Mouse (Mus musculus) cerebellum, postnatal 25 days (tissue): ENCODE data around the gene Gm49337.
A peak's percentile ranks its signal among the peaks of the same experiment; 100 is the strongest.

Experiments
- DNase-seq, 2 experiments: peaks; one replicate each; pipeline ENCODE4 v3.0.0; 2021; ENCODE audit warnings: mixed read lengths in 2 of 2

The Gm49337 gene

GRCm38 (mm10) chr4:116164759-116165554 is 8.2 kb upstream of the Gm49337 start:
- DNase-seq = no peak

- no peak for DNase-seq
Measured at GRCm38 (mm10) chr4:116165708-116166407, 7.3 kb upstream of the Gm49337 start.

- DNase-seq = peak; percentile 61 to 75
Measured at GRCm38 (mm10) chr4:116167404-116167803, 5.8 kb upstream of the Gm49337 start, which contains the start of gene Tspan1. Gene Tspan1 (minus strand): TSS chr4:116167601.

GRCm38 (mm10) chr4:116168617-116169352 is 4.4 kb upstream of the Gm49337 start:
- peak; percentile 86 to 94 for DNase-seq

- DNase-seq = no peak
Measured at GRCm38 (mm10) chr4:116169353-116169672, 3.9 kb upstream of the Gm49337 start.

- peak in 1 of 2 experiments; percentile 40 for DNase-seq
Measured at GRCm38 (mm10) chr4:116173752-116174151, 568 bp downstream of the Gm49337 start.

- DNase-seq = peak; percentile 79 to 84
Measured at GRCm38 (mm10) chr4:116174466-116175116, 1.4 kb downstream of the Gm49337 start.

- no peak for DNase-seq
Measured at GRCm38 (mm10) chr4:116175136-116175535, 2.0 kb downstream of the Gm49337 start.

- DNase-seq = peak; percentile 78 to 85
Measured at GRCm38 (mm10) chr4:116175711-116176542, 2.7 kb downstream of the Gm49337 start.

GRCm38 (mm10) chr4:116176543-116176988 is 3.4 kb downstream of the Gm49337 start:
- DNase-seq = peak; percentile 99

GRCm38 (mm10) chr4:116177140-116177539 is 4.0 kb downstream of the Gm49337 start:
- DNase-seq = peak; percentile 74 to 76

- no peak for DNase-seq
Measured at GRCm38 (mm10) chr4:116182079-116182478, 8.9 kb downstream of the Gm49337 start.

- peak; percentile 83 to 85 for DNase-seq
Measured at GRCm38 (mm10) chr4:116182745-116183144, 9.6 kb downstream of the Gm49337 start.

- peak; percentile 37 to 50 for DNase-seq
Measured at GRCm38 (mm10) chr4:116185083-116185482, 11.9 kb downstream of the Gm49337 start.

GRCm38 (mm10) chr4:116192286-116192835 is 19.2 kb downstream of the Gm49337 start:
- DNase-seq = no peak

- DNase-seq = no peak
Measured at GRCm38 (mm10) chr4:116193583-116194383, 20.6 kb downstream of the Gm49337 start.

- DNase-seq = peak; percentile 45 to 59
Measured at GRCm38 (mm10) chr4:116198422-116198821, 25.2 kb downstream of the Gm49337 start.

GRCm38 (mm10) chr4:116204422-116204821 is 31.2 kb downstream of the Gm49337 start:
- DNase-seq = no peak

- DNase-seq = no peak
Measured at GRCm38 (mm10) chr4:116206531-116206930, 33.3 kb downstream of the Gm49337 start.

- DNase-seq = no peak
Measured at GRCm38 (mm10) chr4:116208891-116209290, 35.7 kb downstream of the Gm49337 start.
